Mouse (Mus musculus): Measurements from ENCODE around the gene Nxph3.
"Not testable (repeated sequence)": the region's sequence is repeated elsewhere in the genome, so short reads cannot be mapped to it uniquely, and the experiment has no call there.

The Nxph3 gene

GRCm38 (mm10) chr11:95519299-95519698 is 4.9 kb upstream of the Nxph3 start:
- no peak for DNase-seq (ENCODE audit: low read depth, low spot score)

DNA sequence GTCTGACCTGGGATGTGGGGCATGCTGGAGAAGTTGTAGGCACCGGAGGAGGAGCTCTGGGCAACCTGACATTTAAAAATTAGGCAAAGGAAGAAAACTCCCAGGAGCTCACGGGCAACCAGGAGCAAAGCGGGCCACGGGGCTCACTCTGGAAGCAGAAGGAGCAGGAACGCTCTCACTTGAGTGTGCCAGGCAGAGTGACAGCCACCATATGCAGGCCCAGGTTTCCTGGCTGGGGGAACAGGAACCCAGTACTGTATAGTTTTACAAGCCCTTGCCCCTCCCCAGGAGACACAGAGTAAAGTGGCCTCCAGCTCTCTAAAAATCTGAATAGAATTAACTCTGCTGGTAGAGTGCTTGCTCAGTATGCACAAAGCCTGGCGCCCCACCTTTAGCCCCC is 2.8 kb upstream of the Nxph3 start:
- no peak for DNase-seq (ENCODE audit: low read depth, low spot score)

- no peak for DNase-seq (ENCODE audit: low read depth, low spot score)
Observed at GRCm38 (mm10) chr11:95516491-95516911, 2.1 kb upstream of the Nxph3 start.

GRCm38 (mm10) chr11:95515376-95516323 is 1.3 kb upstream of the Nxph3 start:
- DNase-seq (ENCODE audit: low read depth, low spot score): no peak

GRCm38 (mm10) chr11:95513461-95514297 is 691 bp downstream of the Nxph3 start:
- no peak for DNase-seq (ENCODE audit: low read depth, low spot score)

DNA sequence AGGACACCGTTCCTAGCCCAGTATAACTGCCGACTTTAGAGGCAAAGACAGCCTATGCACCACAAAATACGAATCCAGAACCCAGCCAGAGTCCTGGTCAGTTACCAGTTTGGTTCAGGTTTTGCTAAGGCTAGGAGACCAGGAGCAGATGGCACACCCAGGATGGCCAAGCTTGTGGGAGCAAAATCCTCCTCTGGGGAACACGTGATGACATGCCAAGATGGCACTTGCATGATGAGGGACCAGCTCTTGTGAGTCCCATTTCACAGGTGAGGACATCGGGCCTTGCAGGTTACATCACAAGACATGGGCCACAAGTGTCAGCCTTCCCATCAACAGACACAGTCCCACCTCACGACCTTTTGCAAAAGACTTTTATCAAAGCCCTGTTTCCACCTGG is 2.0 kb downstream of the Nxph3 start:
- no peak for DNase-seq (ENCODE audit: low read depth, low spot score)

GRCm38 (mm10) chr11:95511919-95512318 is 2.5 kb downstream of the Nxph3 start:
- no peak for DNase-seq (ENCODE audit: low read depth, low spot score)

- no peak for DNase-seq (ENCODE audit: low read depth, low spot score)
Observed at GRCm38 (mm10) chr11:95510631-95511030, 3.7 kb downstream of the Nxph3 start.

DNA sequence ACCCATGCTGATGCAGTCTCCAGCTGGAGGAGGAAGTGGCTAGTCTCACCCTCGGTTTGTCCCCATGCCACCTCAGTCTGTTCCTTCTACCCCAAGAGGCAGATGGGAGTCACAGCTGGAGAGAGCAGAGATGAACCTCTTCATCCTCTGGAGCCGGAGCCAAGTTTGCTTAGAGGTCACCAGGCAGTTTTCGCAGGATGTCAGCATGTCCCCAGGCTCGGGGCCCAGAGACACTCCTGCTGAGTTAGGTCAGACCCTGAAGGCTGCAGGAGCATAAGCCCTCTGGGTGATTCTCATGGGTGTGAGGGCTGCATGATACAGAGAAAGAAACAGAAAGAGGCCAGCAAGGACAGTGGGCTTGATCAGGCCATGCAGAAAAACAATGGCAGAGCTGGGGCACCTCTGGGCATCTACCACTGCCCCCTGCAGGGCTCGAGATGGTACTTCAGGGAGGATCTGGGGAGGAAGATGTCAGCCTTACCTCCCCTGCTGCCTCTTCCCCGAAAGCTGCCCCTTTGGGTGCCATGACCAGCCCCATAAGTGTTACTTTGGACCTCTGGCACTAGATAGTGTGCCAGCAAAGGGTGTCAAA is 5.1 kb downstream of the Nxph3 start:
- DNase-seq (ENCODE audit: low read depth, low spot score): no peak

DNA sequence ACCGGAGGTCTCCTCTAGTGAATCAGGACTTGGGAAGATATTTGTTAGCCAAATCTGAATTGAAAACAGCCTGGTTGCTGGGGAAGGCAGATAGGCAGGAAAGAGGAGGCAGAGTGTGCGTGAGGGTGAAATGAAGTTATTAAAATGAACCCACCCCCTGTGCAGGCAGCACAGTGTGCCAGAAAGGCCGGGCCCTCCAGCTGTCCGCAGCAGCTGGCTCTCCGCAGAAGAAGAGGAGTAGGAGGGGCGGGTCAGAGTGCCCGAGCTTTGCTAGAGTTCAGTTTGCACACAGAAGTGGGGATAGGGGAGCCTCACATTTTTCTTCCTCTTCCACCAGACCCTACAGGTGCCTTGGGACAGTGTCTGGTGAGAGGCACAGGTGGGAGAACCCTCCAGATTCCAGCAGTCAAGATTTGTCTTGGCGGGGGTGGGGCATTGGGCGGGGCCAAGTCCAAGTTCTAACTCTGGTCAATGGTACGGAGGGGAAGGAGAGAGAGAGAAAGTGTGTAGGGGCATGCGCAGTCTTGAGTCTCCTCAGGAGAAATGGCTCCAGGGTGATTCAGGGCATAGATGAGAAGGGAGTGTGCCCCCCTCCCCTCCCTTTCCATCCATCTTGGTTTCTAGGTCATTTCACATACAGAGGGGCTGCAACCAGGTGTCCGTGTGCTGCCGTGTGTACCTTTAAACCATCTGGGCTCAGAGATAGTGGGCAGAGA is 6.0 kb downstream of the Nxph3 start:
- no peak for DNase-seq (ENCODE audit: low read depth, low spot score)

GRCm38 (mm10) chr11:95507785-95508184 is 6.6 kb downstream of the Nxph3 start:
- DNase-seq (ENCODE audit: low read depth, low spot score): no peak

- no peak for DNase-seq (ENCODE audit: low read depth, low spot score)
Observed at GRCm38 (mm10) chr11:95507041-95507716, 7.2 kb downstream of the Nxph3 start.

GRCm38 (mm10) chr11:95504271-95504731 is 10.1 kb downstream of the Nxph3 start:
- DNase-seq (ENCODE audit: low read depth, low spot score): no peak

- DNase-seq (ENCODE audit: low read depth, low spot score): no peak
Observed at GRCm38 (mm10) chr11:95503581-95504180, 10.7 kb downstream of the Nxph3 start.

- DNase-seq (ENCODE audit: low read depth, low spot score): not testable (repeated sequence)
Observed at GRCm38 (mm10) chr11:95501826-95502225, 12.5 kb downstream of the Nxph3 start.

DNA sequence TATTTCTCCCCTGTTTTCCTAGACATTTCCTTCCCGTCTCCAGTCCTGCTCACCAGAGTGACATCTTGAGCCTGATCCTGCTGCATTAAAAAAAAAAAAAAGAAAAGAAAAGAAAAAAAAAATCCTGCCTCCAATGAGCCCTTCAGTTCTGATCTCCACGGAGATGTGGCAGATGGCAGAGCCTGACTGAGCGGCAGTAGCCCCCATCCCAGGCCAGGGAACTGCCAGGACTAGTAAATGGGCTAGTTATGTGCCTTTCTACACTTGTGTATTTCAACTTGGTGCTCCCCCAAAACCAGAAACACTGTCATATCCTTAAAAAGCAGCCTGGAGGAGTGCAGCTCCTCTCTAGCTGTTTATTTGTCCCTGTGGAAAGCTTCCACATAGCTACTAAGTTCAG is 13.5 kb downstream of the Nxph3 start:
- DNase-seq (ENCODE audit: low read depth, low spot score): no peak

- DNase-seq (ENCODE audit: low read depth, low spot score): no peak
Observed at GRCm38 (mm10) chr11:95500412-95500811, 14.0 kb downstream of the Nxph3 start.

- no peak for DNase-seq (ENCODE audit: low read depth, low spot score)
Observed at GRCm38 (mm10) chr11:95497921-95498320, 16.4 kb downstream of the Nxph3 start.

- DNase-seq (ENCODE audit: low read depth, low spot score): no peak
Observed at GRCm38 (mm10) chr11:95495883-95496282, 18.5 kb downstream of the Nxph3 start.

- DNase-seq (ENCODE audit: low read depth, low spot score): no peak
Observed at GRCm38 (mm10) chr11:95494374-95494773, 20.0 kb downstream of the Nxph3 start.

All from CD4-positive helper T cell, adult 2 months (primary cell).